Mouse (Mus musculus) lung, embryonic 14.5 days (tissue): ENCODE measurements at regions not wholly inside any gene's neighbourhood (a gene's known extent, or its start where the extent isn't known, plus 50 kb on each side); places are given as distances from the start of the nearest gene placed in this dataset.

Source experiments
- ATAC-seq: fragments of 200-750 bp; cut with Nextera tagmentation; 2 replicates; pipeline ENCODE4 v1.8.0; 2017; ENCODE audit warnings: mild to moderate bottlenecking, moderate TSS enrichment, moderate library complexity; ENCODE audit not compliant: insufficient read depth
- DNase-seq: peaks from one replicate; pipeline ENCODE4 v3.0.0-alpha.2; 2015
- H3K27ac ChIP-seq: fragments of 300-500 bp; sonication (generic); 2 replicates; pipeline ENCODE4 v1.5.1; 2014; ENCODE audit warnings: low read depth, mild to moderate bottlenecking, moderate library complexity
- H3K27me3 ChIP-seq: fragments of 300-500 bp; sonication (generic); 2 replicates; pipeline ENCODE4 v1.6.1; 2014; ENCODE audit warnings: low read length, control low read depth; ENCODE audit not compliant: insufficient read depth
- H3K36me3 ChIP-seq: fragments of 300-500 bp; sonication (generic); 2 replicates; pipeline ENCODE4 v1.6.1; 2014; ENCODE audit warnings: control low read depth; ENCODE audit not compliant: insufficient read depth
- H3K4me1 ChIP-seq: fragments of 300-500 bp; sonication (generic); 2 replicates; pipeline ENCODE4 v1.6.1; 2014; ENCODE audit warnings: antibody characterized with exemption, control low read depth; ENCODE audit not compliant: insufficient read depth
- H3K4me2 ChIP-seq: fragments of 300-500 bp; sonication (generic); 2 replicates; pipeline ENCODE4 v1.6.1; 2014; ENCODE audit warnings: mild to moderate bottlenecking
- H3K4me3 ChIP-seq: fragments of 300-500 bp; sonication (generic); 2 replicates; pipeline ENCODE4 v1.5.1; 2014; ENCODE audit warnings: low read depth, low read length
- H3K9ac ChIP-seq: fragments of 300-500 bp; sonication (generic); 2 replicates; pipeline ENCODE4 v1.6.1; 2014
- H3K9me3 ChIP-seq: fragments of 300-500 bp; sonication (generic); 2 replicates; pipeline ENCODE4 v1.6.1; 2016; ENCODE audit warnings: low read depth, low read length, control low read depth
- CTCF ChIP-seq: IDR thresholded peaks from 2 replicates; pipeline ENCODE4 v1.5.1; 2016; ENCODE audit warnings: antibody characterized with exemption, low read depth
- WGBS: fragments of 180-500 bp; shearing (Covaris S2); extraction: QIAGEN DNeasy Blood & Tissue Kit; methylation state at CpG from one replicate; pipeline ENCODE4 v1.1.7; 2014; 5-methylcytosine and 5-hydroxymethylcytosine counted together

- no peak overlapping the region for H3K4me3 ChIP-seq
- no peak for ATAC-seq
- TF ChIP-seq CTCF, result no peak
- H3K27me3 ChIP-seq, result no peaks in the 10 kb centered on the region
- WGBS, result 90% methylated on average over 4 of the region's 4 CpGs
- no peaks in the 10 kb centered on the region for H3K36me3 ChIP-seq
- no peaks in the 10 kb centered on the region for H3K9me3 ChIP-seq
- H3K4me2 ChIP-seq, result no peak overlapping the region
- DNase-seq, result no peak
- H3K4me1 ChIP-seq, result no peaks in the 10 kb centered on the region
- no peak overlapping the region for H3K27ac ChIP-seq
- H3K9ac ChIP-seq, result no peak overlapping the region
Measured at GRCm38 (mm10) chr4:87501791-87502190, 271.5 kb upstream of the Slc24a2 start.

GRCm38 (mm10) chr4:87500441-87500840 lies 270.2 kb upstream of the Slc24a2 start:
- WGBS, result 45% methylated on average over 2 of the region's 2 CpGs
- H3K4me3 ChIP-seq, result no peak overlapping the region
- no peak overlapping the region for H3K9ac ChIP-seq
- no peak overlapping the region for H3K4me2 ChIP-seq
- no peaks in the 10 kb centered on the region for H3K4me1 ChIP-seq
- no peak overlapping the region for H3K27ac ChIP-seq
- no peaks in the 10 kb centered on the region for H3K9me3 ChIP-seq
- TF ChIP-seq CTCF, result no peak
- ATAC-seq, result no peak
- no peaks in the 10 kb centered on the region for H3K36me3 ChIP-seq
- DNase-seq, result no peak
- no peaks in the 10 kb centered on the region for H3K27me3 ChIP-seq

- Histone ChIP-seq H3K4me2 (no peak overlapping the region), H3K9me3 (no peaks in the 10 kb centered on the region), H3K9ac (no peak overlapping the region), H3K27me3 (no peaks in the 10 kb centered on the region), H3K4me3 (no peak overlapping the region), H3K27ac (no peak overlapping the region), H3K4me1 (no peaks in the 10 kb centered on the region), H3K36me3 (no peaks in the 10 kb centered on the region)
- WGBS, result 59% methylated on average over 3 of the region's 3 CpGs
- no peak for TF ChIP-seq CTCF
- no peak for ATAC-seq
- no peak for DNase-seq
Measured at GRCm38 (mm10) chr4:87487798-87488197, 257.5 kb upstream of the Slc24a2 start.

GRCm38 (mm10) chr4:87475537-87475936 lies 245.3 kb upstream of the Slc24a2 start:
- no peak overlapping the region for H3K4me3 ChIP-seq
- H3K9me3 ChIP-seq, result no peaks in the 10 kb centered on the region
- TF ChIP-seq CTCF, result no peak
- 67% methylated on average over 1 of the region's 1 CpGs for WGBS
- no peaks in the 10 kb centered on the region for H3K27me3 ChIP-seq
- H3K9ac ChIP-seq, result no peak overlapping the region
- no peak for ATAC-seq
- no peak for DNase-seq
- H3K4me1 ChIP-seq, result no peaks in the 10 kb centered on the region
- no peak overlapping the region for H3K27ac ChIP-seq
- no peak overlapping the region for H3K4me2 ChIP-seq
- no peaks in the 10 kb centered on the region for H3K36me3 ChIP-seq

GRCm38 (mm10) chr4:87473331-87474039 lies 243.2 kb upstream of the Slc24a2 start:
- ATAC-seq (no peak), DNase-seq (no peak)
- Histone ChIP-seq H3K36me3 (no peaks in the 10 kb centered on the region), H3K4me3 (no peak overlapping the region), H3K27ac (no peak overlapping the region), H3K4me1 (no peaks in the 10 kb centered on the region), H3K4me2 (no peak overlapping the region), H3K27me3 (no peaks in the 10 kb centered on the region), H3K9ac (no peak overlapping the region), H3K9me3 (no peaks in the 10 kb centered on the region)
- 87% methylated on average over 16 of the region's 16 CpGs for WGBS
- no peak for TF ChIP-seq CTCF

GRCm38 (mm10) chr4:87472787-87473186 lies 242.5 kb upstream of the Slc24a2 start:
- WGBS, result 66% methylated on average over 1 of the region's 1 CpGs
- Histone ChIP-seq H3K4me3 (no peak overlapping the region), H3K27me3 (no peaks in the 10 kb centered on the region), H3K4me1 (no peaks in the 10 kb centered on the region), H3K27ac (no peak overlapping the region), H3K36me3 (no peaks in the 10 kb centered on the region), H3K4me2 (no peak overlapping the region), H3K9me3 (no peaks in the 10 kb centered on the region), H3K9ac (no peak overlapping the region)
- ATAC-seq (no peak; the same call in 1 of the 2 replicates), DNase-seq (no peak)
- TF ChIP-seq CTCF, result no peak

- H3K9me3 ChIP-seq, result no peaks in the 10 kb centered on the region
- no peaks in the 10 kb centered on the region for H3K36me3 ChIP-seq
- no peak overlapping the region for H3K4me3 ChIP-seq
- no peak for ATAC-seq
- peak; percentile 55 for DNase-seq
- H3K4me2 ChIP-seq, result no peak overlapping the region
- H3K4me1 ChIP-seq, result no peaks in the 10 kb centered on the region
- H3K27me3 ChIP-seq, result no peaks in the 10 kb centered on the region
- no peak for TF ChIP-seq CTCF
- H3K9ac ChIP-seq, result no peak overlapping the region
- 27% methylated on average over 5 of the region's 5 CpGs for WGBS
- no peak overlapping the region for H3K27ac ChIP-seq
Measured at GRCm38 (mm10) chr4:87471385-87471784, 241.1 kb upstream of the Slc24a2 start.
